Mouse (Mus musculus): Measurements from ENCODE around the gene Chd1l. TPM values are rescaled to one million over a fixed set of nuclear protein-coding genes. Genes with fewer than 3 reads are reported as not detected.

The Chd1l gene
- polyA plus RNA-seq, 1 experiment from 2014 or later: 8.9 TPM

GRCm38 (mm10) chr3:97641396-97641795 lies 31.4 kb upstream of the Chd1l start:
- no peak overlapping the region for H3K4me2 ChIP-seq (replicated peaks; ENCODE audit: low read depth)
- WGBS: 88% methylated on average over 4 of the region's 4 CpGs
- 0 out of 2 replicates have a peak, but pooled peaks have one; percentile 18 for ATAC-seq (ENCODE audit: low FRiP score, low TSS enrichment)

DNA sequence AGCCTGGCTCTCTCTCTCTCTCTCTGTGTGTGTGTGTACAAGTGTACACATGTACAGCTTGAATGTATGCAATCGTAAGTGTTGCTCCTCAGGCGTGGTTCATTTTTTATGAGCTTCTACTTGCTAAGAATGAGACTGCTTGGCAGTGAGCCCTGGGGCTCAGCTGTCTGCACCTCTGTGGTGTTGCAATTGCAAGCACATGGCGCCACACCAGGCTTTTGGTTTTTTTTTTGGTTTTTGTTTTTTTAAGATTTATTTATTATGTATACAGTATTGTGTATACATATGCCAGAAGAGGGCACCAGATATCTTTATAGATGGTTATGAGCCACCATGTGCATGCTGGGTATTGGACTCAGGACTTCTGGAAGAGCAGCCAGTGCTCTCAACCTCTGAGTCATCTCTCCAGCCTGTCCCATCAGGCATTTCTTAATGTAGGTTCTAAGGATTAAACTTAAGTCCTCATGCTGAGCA lies 24.3 kb upstream of the Chd1l start:
- Histone ChIP-seq H3K9ac (ENCODE audit: low read length) (no peak overlapping the region), H3K27me3 (ENCODE audit: control insufficient read depth, insufficient read depth, low read length) (no peaks in the 10 kb centered on the region), H3K4me2 (replicated peaks; ENCODE audit: low read depth) (no peak overlapping the region), H3K36me3 (ENCODE audit: control insufficient read depth, insufficient read depth, low read length) (no peaks in the 10 kb centered on the region), H3K27ac (replicated peaks) (peak overlapping the region; percentile 53), H3K4me3 (ENCODE audit: low read depth, low read length) (no peak overlapping the region), H3K4me1 (replicated peaks; ENCODE audit: control insufficient read depth, insufficient read depth) (no peaks in the 10 kb centered on the region), H3K9me3 (ENCODE audit: control insufficient read depth, low read length) (no peaks in the 10 kb centered on the region)
- ATAC-seq (ENCODE audit: low FRiP score, low TSS enrichment) (peak; percentile 61), DNase-seq (ENCODE audit: low spot score) (peak; percentile 55)
- TF ChIP-seq EP300 (optimal IDR thresholded peaks at IDR 0.05) (peak; percentile 38), CTCF (IDR thresholded peaks at IDR 0.05; ENCODE audit: low read depth) (peak; percentile 50)
- WGBS: 24% methylated on average over 3 of the region's 3 CpGs

More at GRCm38 (mm10) chr3:97641396-97641795, 31.4 kb upstream of the Chd1l start:
- no peaks in the 10 kb centered on the region for H3K9me3 ChIP-seq (ENCODE audit: control insufficient read depth, low read length)
- no peak overlapping the region for H3K9ac ChIP-seq (ENCODE audit: low read length)
- no peak overlapping the region for H3K4me3 ChIP-seq (ENCODE audit: low read depth, low read length)
- H3K36me3 ChIP-seq (ENCODE audit: control insufficient read depth, insufficient read depth, low read length): no peaks in the 10 kb centered on the region
- DNase-seq (ENCODE audit: low spot score): no peak
- H3K27me3 ChIP-seq (ENCODE audit: control insufficient read depth, insufficient read depth, low read length): no peaks in the 10 kb centered on the region
- 0 out of 2 replicates have a peak overlapping the region, but pooled peaks have one; percentile 8 for H3K27ac ChIP-seq (replicated peaks)
- no peaks in the 10 kb centered on the region for H3K4me1 ChIP-seq (replicated peaks; ENCODE audit: control insufficient read depth, insufficient read depth)
- no peak for TF ChIP-seq EP300 (optimal IDR thresholded peaks at IDR 0.05)

GRCm38 (mm10) chr3:97633456-97633855 lies 23.5 kb upstream of the Chd1l start:
- no peak overlapping the region for H3K4me3 ChIP-seq (ENCODE audit: low read depth, low read length)
- WGBS: 49% methylated on average over 4 of the region's 4 CpGs
- H3K36me3 ChIP-seq (ENCODE audit: control insufficient read depth, insufficient read depth, low read length): no peaks in the 10 kb centered on the region
- H3K27ac ChIP-seq (replicated peaks): 0 out of 2 replicates have a peak overlapping the region, but pooled peaks have one; percentile 53
- H3K9ac ChIP-seq (ENCODE audit: low read length): no peak overlapping the region
- no peak for DNase-seq (ENCODE audit: low spot score)
- H3K9me3 ChIP-seq (ENCODE audit: control insufficient read depth, low read length): no peaks in the 10 kb centered on the region
- TF ChIP-seq EP300 (optimal IDR thresholded peaks at IDR 0.05) (no peak), CTCF (IDR thresholded peaks at IDR 0.05; ENCODE audit: low read depth) (no peak)
- 0 out of 2 replicates have a peak, but pooled peaks cover 2% of the 10 kb centered on the region for H3K4me1 ChIP-seq (replicated peaks; ENCODE audit: control insufficient read depth, insufficient read depth)
- H3K27me3 ChIP-seq (ENCODE audit: control insufficient read depth, insufficient read depth, low read length): no peaks in the 10 kb centered on the region
- ATAC-seq (ENCODE audit: low FRiP score, low TSS enrichment): peak; percentile 78
- H3K4me2 ChIP-seq (replicated peaks; ENCODE audit: low read depth): no peak overlapping the region

GRCm38 (mm10) chr3:97631258-97631860 lies 21.4 kb upstream of the Chd1l start:
- WGBS: 64% methylated on average over 8 of the region's 8 CpGs
- Histone ChIP-seq H3K4me3 (ENCODE audit: low read depth, low read length) (no peak overlapping the region), H3K36me3 (ENCODE audit: control insufficient read depth, insufficient read depth, low read length) (no peaks in the 10 kb centered on the region), H3K9ac (ENCODE audit: low read length) (no peak overlapping the region), H3K27ac (replicated peaks) (no peak overlapping the region), H3K9me3 (ENCODE audit: control insufficient read depth, low read length) (no peaks in the 10 kb centered on the region), H3K4me2 (replicated peaks; ENCODE audit: low read depth) (no peak overlapping the region), H3K27me3 (ENCODE audit: control insufficient read depth, insufficient read depth, low read length) (no peaks in the 10 kb centered on the region), H3K4me1 (replicated peaks; ENCODE audit: control insufficient read depth, insufficient read depth) (0 out of 2 replicates have a peak, but pooled peaks cover 2% of the 10 kb centered on the region)
- DNase-seq (ENCODE audit: low spot score) (no peak), ATAC-seq (ENCODE audit: low FRiP score, low TSS enrichment) (no peak)
- TF ChIP-seq CTCF (IDR thresholded peaks at IDR 0.05; ENCODE audit: low read depth) (no peak), EP300 (optimal IDR thresholded peaks at IDR 0.05) (no peak)

- no peak for DNase-seq (ENCODE audit: low spot score)
- H3K4me1 ChIP-seq (replicated peaks; ENCODE audit: control insufficient read depth, insufficient read depth): 0 out of 2 replicates have a peak, but pooled peaks cover 2% of the 10 kb centered on the region
- H3K4me2 ChIP-seq (replicated peaks; ENCODE audit: low read depth): no peak overlapping the region
- no peak overlapping the region for H3K4me3 ChIP-seq (ENCODE audit: low read depth, low read length)
- no peaks in the 10 kb centered on the region for H3K27me3 ChIP-seq (ENCODE audit: control insufficient read depth, insufficient read depth, low read length)
- no peak overlapping the region for H3K27ac ChIP-seq (replicated peaks)
- ATAC-seq (ENCODE audit: low FRiP score, low TSS enrichment): no peak
- no peaks in the 10 kb centered on the region for H3K9me3 ChIP-seq (ENCODE audit: control insufficient read depth, low read length)
- H3K36me3 ChIP-seq (ENCODE audit: control insufficient read depth, insufficient read depth, low read length): no peaks in the 10 kb centered on the region
- no peak for TF ChIP-seq EP300 (optimal IDR thresholded peaks at IDR 0.05)
- 90% methylated on average over 4 of the region's 4 CpGs for WGBS
- no peak overlapping the region for H3K9ac ChIP-seq (ENCODE audit: low read length)
Measured at GRCm38 (mm10) chr3:97630746-97631145, 20.7 kb upstream of the Chd1l start.

DNA sequence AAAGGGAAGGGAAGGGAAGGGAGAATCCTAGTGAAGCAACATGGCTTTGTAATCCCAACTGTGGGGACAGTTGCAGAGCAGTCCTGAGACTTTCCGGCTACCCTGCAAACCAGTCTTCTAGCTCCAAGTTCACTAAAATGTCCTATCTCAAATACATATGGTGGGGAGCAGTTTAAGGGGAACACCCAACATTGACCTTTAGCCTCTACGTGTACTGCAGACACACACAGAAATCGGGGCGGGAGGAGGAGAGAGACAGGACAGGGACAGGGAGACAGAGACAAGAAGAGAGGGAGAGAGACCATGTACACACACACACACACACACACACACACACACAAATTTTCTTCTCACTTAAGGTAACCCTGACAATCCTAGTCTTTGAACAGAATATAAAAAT lies 19.9 kb upstream of the Chd1l start:
- WGBS: 82% methylated on average over 4 of the region's 4 CpGs

More for the DNA sequence above, 19.9 kb upstream of the Chd1l start:
- no peak overlapping the region for H3K9ac ChIP-seq (ENCODE audit: low read length)
- ATAC-seq (ENCODE audit: low FRiP score, low TSS enrichment): no peak
- H3K4me1 ChIP-seq (replicated peaks; ENCODE audit: control insufficient read depth, insufficient read depth): 0 out of 2 replicates have a peak, but pooled peaks cover 2% of the 10 kb centered on the region
- H3K36me3 ChIP-seq (ENCODE audit: control insufficient read depth, insufficient read depth, low read length): no peaks in the 10 kb centered on the region
- H3K9me3 ChIP-seq (ENCODE audit: control insufficient read depth, low read length): no peaks in the 10 kb centered on the region
- no peak overlapping the region for H3K4me2 ChIP-seq (replicated peaks; ENCODE audit: low read depth)
- no peak for TF ChIP-seq CTCF (IDR thresholded peaks at IDR 0.05; ENCODE audit: low read depth)
- TF ChIP-seq EP300 (optimal IDR thresholded peaks at IDR 0.05): no peak
- no peak overlapping the region for H3K4me3 ChIP-seq (ENCODE audit: low read depth, low read length)
- H3K27me3 ChIP-seq (ENCODE audit: control insufficient read depth, insufficient read depth, low read length): no peaks in the 10 kb centered on the region
- H3K27ac ChIP-seq (replicated peaks): no peak overlapping the region
- DNase-seq (ENCODE audit: low spot score): no peak
